7 mouse cellular contexts compared by ENCODE assay signal in genomic region chr19:5799566-5800349, GRCm38 (mm10). TPM values are rescaled to one million over a fixed set of nuclear protein-coding genes. Genes with fewer than 3 reads are reported as not detected.
A peak's percentile ranks its signal among the peaks of the same experiment; 100 is the strongest.
DNase-seq lines count a peak whose midpoint lies in the region; ATAC-seq and TF ChIP-seq lines count a peak whose summit lies in the region.

No protein-coding gene starts in this region.

- no peaks in the 10 kb centered on the region for H3K9me3 ChIP-seq in hindbrain, embryonic 12.5 days (replicated peaks)

- H3K36me3 ChIP-seq in spleen, adult 2 months (ENCODE audit: control insufficient read depth, insufficient read depth, low read length) = peaks cover 46% of the 10 kb centered on the region
- H3K36me3 ChIP-seq in hindbrain, embryonic 12.5 days = peaks cover 36% of the 10 kb centered on the region

- WGBS in spleen, adult 2 months = under 1% methylated on average over 10 of the region's 10 CpGs
- WGBS in hindbrain, embryonic 12.5 days = 0% methylated on average over 10 of the region's 10 CpGs

- TF ChIP-seq CTCF in spleen, adult 2 months (IDR thresholded peaks at IDR 0.05; ENCODE audit: extremely low read depth, insufficient read depth, insufficient read length, insufficient replicate concordance) = no peak
- TF ChIP-seq CTCF in cortical plate, adult 2 months (IDR thresholded peaks at IDR 0.05; ENCODE audit: extremely low read depth, insufficient read depth, low read length) = no peak

- H3K27ac ChIP-seq in spleen, adult 2 months (ENCODE audit: insufficient read depth, low read length) = peak overlapping the region; percentile 81
- peak overlapping the region; percentile 83 for H3K27ac ChIP-seq in cortical plate, adult 2 months (ENCODE audit: insufficient read depth, low read length)
- H3K27ac ChIP-seq in hindbrain, embryonic 12.5 days = peak overlapping the region; percentile 99

- H3K4me2 ChIP-seq in hindbrain, embryonic 12.5 days (replicated peaks) = peak overlapping the region; percentile 90

- H3K9ac ChIP-seq in hindbrain, embryonic 12.5 days = peak overlapping the region; percentile 100

- no peak for ATAC-seq in hindbrain, embryonic 12.5 days (ENCODE audit: low FRiP score)

- TF ChIP-seq POLR2A in spleen, adult 2 months (IDR thresholded peaks at IDR 0.05; ENCODE audit: low read depth, low read length) = no peak
- TF ChIP-seq POLR2A in cortical plate, adult 2 months (IDR thresholded peaks at IDR 0.05; ENCODE audit: extremely low read depth, insufficient read depth, low read length) = peak; percentile 67

- H3K27me3 ChIP-seq in spleen, adult 2 months (ENCODE audit: control insufficient read depth, insufficient read depth, low read length) = no peaks in the 10 kb centered on the region
- H3K27me3 ChIP-seq in hindbrain, embryonic 12.5 days = no peaks in the 10 kb centered on the region

- H3K4me3 ChIP-seq in spleen, adult 2 months (ENCODE audit: extremely low read depth, insufficient read depth, insufficient read length) = peak overlapping the region; percentile 88
- H3K4me3 ChIP-seq in cortical plate, adult 2 months (ENCODE audit: insufficient read depth, low read length) = peak overlapping the region; percentile 100
- H3K4me3 ChIP-seq in hindbrain, embryonic 12.5 days = peak overlapping the region; percentile 98

- no peak for DNase-seq in spleen, adult 2 months (ENCODE audit: low read depth in 1 of 2, low spot score in 2 of 2)
- no peak for DNase-seq in spleen, postnatal 14 days (ENCODE audit: low spot score in 2 of 2)
- DNase-seq in lung, postnatal 14 days = peak; percentile 25
- DNase-seq in frontal cortex, postnatal 10 days (ENCODE audit: low spot score in 2 of 2) = no peak
- no peak for DNase-seq in layer of hippocampus, adult 8-10 months (ENCODE audit: low spot score in 2 of 2)

- H3K4me1 ChIP-seq in spleen, adult 2 months (ENCODE audit: control insufficient read depth, insufficient read depth, insufficient read length) = peaks cover 15% of the 10 kb centered on the region
- peaks cover 3% of the 10 kb centered on the region; the same call in 1 of the 2 replicates for H3K4me1 ChIP-seq in cortical plate, adult 2 months (ENCODE audit: control insufficient read depth, insufficient read depth, low read length)
- H3K4me1 ChIP-seq in hindbrain, embryonic 12.5 days = peaks cover 42% of the 10 kb centered on the region

RNA-seq across cellular contexts. Expression of gene Scyl1, which starts 28.5 kb away (rescaled TPM):
- 65.4 and 68.0 TPM in 2 replicates for polyA plus RNA-seq in spleen, adult 2 months (2012; rRNA removed)
- polyA plus RNA-seq in cortical plate, adult 2 months (2012; rRNA removed) = 120 and 124 TPM in 2 replicates
- 71.8 and 73.7 TPM in 2 replicates for polyA plus RNA-seq in hindbrain, embryonic 12.5 days (2016; fragmentation: Nextera tagmentation; extraction: Ambion mirVana)
- total RNA-seq in layer of hippocampus, adult 8-10 months (2022) = 10 to 100 TPM; 77.7 to 94.4 (median 88.1) TPM

RNA-seq across cellular contexts. Expression of gene Ltbp3, which starts 59.1 kb away (rescaled TPM):
- polyA plus RNA-seq in spleen, adult 2 months (2012; rRNA removed) = 22.5 and 25.8 TPM in 2 replicates
- 54.2 and 54.9 TPM in 2 replicates for polyA plus RNA-seq in cortical plate, adult 2 months (2012; rRNA removed)
- polyA plus RNA-seq in hindbrain, embryonic 12.5 days (2016; fragmentation: Nextera tagmentation; extraction: Ambion mirVana) = 13.8 and 16.6 TPM in 2 replicates
- 10 to 100 TPM; 30.4 to 40.5 (median 33.1) TPM for total RNA-seq in layer of hippocampus, adult 8-10 months (2022)
